Mouse (Mus musculus) CH12.LX (cell line): ENCODE measurements around the gene Trub1. TPM values are rescaled to one million over a fixed set of nuclear protein-coding genes. Genes with fewer than 3 reads are reported as not detected.

Source experiments
- DNase-seq: peaks from one replicate; pipeline ENCODE4 v3.0.0-alpha.2; 2013; ENCODE audit errors: extremely low read depth
- H3K27ac ChIP-seq: 2 replicates; pipeline ENCODE4 v1.5.1; 2012; ENCODE audit warnings: low read depth, mild to moderate bottlenecking, control low read depth, moderate library complexity; ENCODE audit not compliant: insufficient read depth
- H3K27me3 ChIP-seq: replicated peaks from 2 replicates; pipeline ENCODE3; 2012; ENCODE audit warnings: inconsistent platforms
- H3K36me3 ChIP-seq, 2 experiments: replicated peaks in 1 of 2; 2 replicates each; pipeline versions ENCODE3 to v1.6.1; 2012; ENCODE audit warnings: inconsistent platforms in 1 of 2, low read length in 1 of 2, mild to moderate bottlenecking in 1 of 2, mixed read lengths in 1 of 2, moderate library complexity in 1 of 2; ENCODE audit not compliant: control insufficient read depth in 1 of 2, insufficient read depth in 1 of 2
- H3K4me1 ChIP-seq, 2 experiments: 2 replicates each; pipeline ENCODE4 v1.6.1; 2012; ENCODE audit warnings: inconsistent platforms in 1 of 2, moderate library complexity in 1 of 2; ENCODE audit not compliant: insufficient read depth in 2 of 2, control insufficient read depth in 1 of 2
- H3K4me2 ChIP-seq: 2 replicates; pipeline ENCODE4 v1.6.1; 2012; ENCODE audit warnings: low read depth, mild to moderate bottlenecking, control low read depth; ENCODE audit not compliant: poor library complexity, insufficient read depth, severe bottlenecking
- H3K4me3 ChIP-seq, 3 experiments: fragments of 150-350 bp in 1 of 3; sonication (generic) in 1 of 3; replicated peaks in 1 of 3; 2 replicates each; pipeline versions ENCODE3 to v1.5.1; 2011 to 2012; ENCODE audit warnings: low read depth in 2 of 3, low read length in 2 of 3, mild to moderate bottlenecking in 2 of 3, moderate library complexity in 2 of 3, control low read depth in 1 of 3, improper control_type of control experiment in 1 of 3, inconsistent platforms in 1 of 3, mixed read lengths in 1 of 3; ENCODE audit not compliant: poor library complexity in 1 of 3
- H3K79me2 ChIP-seq: replicated peaks from 2 replicates; pipeline ENCODE4 v1.6.1; 2012; ENCODE audit warnings: mild to moderate bottlenecking, moderate library complexity; ENCODE audit not compliant: control insufficient read depth, poor library complexity, insufficient read depth, severe bottlenecking; ENCODE audit errors: extremely low read depth
- H3K9ac ChIP-seq: 2 replicates; pipeline ENCODE4 v1.6.1; 2012; ENCODE audit warnings: low read depth, mild to moderate bottlenecking, control low read depth, moderate library complexity; ENCODE audit not compliant: insufficient read depth
- H3K9me3 ChIP-seq: replicated peaks from 2 replicates; pipeline ENCODE3; 2012; ENCODE audit warnings: low read length, inconsistent platforms, mixed read lengths
- CHD2 ChIP-seq: IDR thresholded peaks from 2 replicates; pipeline ENCODE4 v1.6.1; 2011; ENCODE audit warnings: low read length, improper control_type of control experiment
- CTCF ChIP-seq, 2 experiments: IDR thresholded peaks in 1 of 2; conservative IDR thresholded peaks in 1 of 2; 2 replicates each; pipeline ENCODE4 v1.5.1; 2011 to 2012; ENCODE audit warnings: low read depth in 2 of 2, low read length in 2 of 2, improper control_type of control experiment in 1 of 2, inconsistent platforms in 1 of 2, mild to moderate bottlenecking in 1 of 2, moderate library complexity in 1 of 2
- E2F4 ChIP-seq: IDR thresholded peaks from 2 replicates; pipeline ENCODE4 v1.6.1; 2011; ENCODE audit warnings: low read depth, low read length, improper control_type of control experiment; ENCODE audit not compliant: insufficient replicate concordance
- ELF1 ChIP-seq: IDR thresholded peaks from 2 replicates; pipeline ENCODE4 v1.6.1; 2014; ENCODE audit warnings: low read depth, mild to moderate bottlenecking, inconsistent platforms, low read length, improper control_type of control experiment
- EP300 ChIP-seq: IDR thresholded peaks from 2 replicates; pipeline ENCODE4 v1.6.1; 2011; ENCODE audit warnings: low read length, improper control_type of control experiment
- ETS1 ChIP-seq: conservative IDR thresholded peaks from 2 replicates; pipeline ENCODE4 v1.6.1; 2012; ENCODE audit warnings: low read depth, mild to moderate bottlenecking, inconsistent platforms, low read length, improper control_type of control experiment, moderate library complexity
- GABPA ChIP-seq: IDR thresholded peaks from 2 replicates; pipeline ENCODE4 v1.6.1; 2012; ENCODE audit warnings: low read depth, low read length, improper control_type of control experiment, inconsistent platforms; ENCODE audit not compliant: insufficient replicate concordance
- HCFC1 ChIP-seq: IDR thresholded peaks from 2 replicates; pipeline ENCODE4 v1.6.1; 2012; ENCODE audit warnings: low read depth, mild to moderate bottlenecking, inconsistent platforms, low read length, improper control_type of control experiment
- JUN ChIP-seq: IDR thresholded peaks from 2 replicates; pipeline ENCODE4 v1.6.1; 2011; ENCODE audit warnings: low read depth, mild to moderate bottlenecking, low read length, improper control_type of control experiment, moderate library complexity; ENCODE audit not compliant: insufficient read depth
- KAT2A ChIP-seq: IDR thresholded peaks from 2 replicates; pipeline ENCODE4 v1.6.1; 2012; ENCODE audit warnings: low read length, improper control_type of control experiment, inconsistent platforms; ENCODE audit not compliant: insufficient replicate concordance
- MAFK ChIP-seq: IDR thresholded peaks from 2 replicates; pipeline ENCODE4 v1.6.1; 2011; ENCODE audit warnings: low read length, improper control_type of control experiment; ENCODE audit not compliant: insufficient replicate concordance
- MAX ChIP-seq: IDR thresholded peaks from 2 replicates; pipeline ENCODE4 v1.6.1; 2011; ENCODE audit warnings: low read length, improper control_type of control experiment
- MEF2A ChIP-seq: IDR thresholded peaks from 2 replicates; pipeline ENCODE4 v1.6.1; 2014; ENCODE audit warnings: low read depth, mild to moderate bottlenecking, inconsistent platforms, low read length, improper control_type of control experiment, borderline replicate concordance
- MXI1 ChIP-seq: IDR thresholded peaks from 2 replicates; pipeline ENCODE4 v1.6.1; 2011; ENCODE audit warnings: mild to moderate bottlenecking, low read depth, low read length, improper control_type of control experiment
- MYC ChIP-seq: IDR thresholded peaks from 2 replicates; pipeline ENCODE4 v1.6.1; 2011; ENCODE audit warnings: low read depth, mild to moderate bottlenecking, improper control_type of control experiment, low read length
- NELFE ChIP-seq: IDR thresholded peaks from 2 replicates; pipeline ENCODE4 v1.6.1; 2011; ENCODE audit warnings: low read depth, low read length, improper control_type of control experiment
- PAX5 ChIP-seq: IDR thresholded peaks from 2 replicates; pipeline ENCODE4 v1.6.1; 2012; ENCODE audit warnings: low read length, inconsistent platforms, mixed read lengths
- RAD21 ChIP-seq: IDR thresholded peaks from 2 replicates; pipeline ENCODE4 v1.6.1; 2011; ENCODE audit warnings: low read depth, mild to moderate bottlenecking, low read length, improper control_type of control experiment, moderate library complexity
- RCOR1 ChIP-seq: conservative IDR thresholded peaks from 2 replicates; pipeline ENCODE4 v1.6.1; 2012; ENCODE audit warnings: low read depth, mild to moderate bottlenecking, inconsistent platforms, low read length, improper control_type of control experiment
- TCF12 ChIP-seq: IDR thresholded peaks from 2 replicates; pipeline ENCODE4 v1.6.1; 2014; ENCODE audit warnings: low read depth, mild to moderate bottlenecking, inconsistent platforms, low read length, improper control_type of control experiment
- ZC3H11A ChIP-seq: IDR thresholded peaks from 2 replicates; pipeline ENCODE4 v1.6.1; 2012; ENCODE audit warnings: low read depth, mild to moderate bottlenecking, inconsistent platforms, low read length, improper control_type of control experiment
- ZKSCAN1 ChIP-seq: IDR thresholded peaks from 2 replicates; pipeline ENCODE4 v1.6.1; 2012; ENCODE audit warnings: low read depth, inconsistent platforms, low read length, improper control_type of control experiment, borderline replicate concordance
- ZMIZ1 ChIP-seq: IDR thresholded peaks from 2 replicates; pipeline ENCODE4 v1.6.1; 2012; ENCODE audit warnings: low read depth, mild to moderate bottlenecking, inconsistent platforms, low read length, improper control_type of control experiment
- ZNF384 ChIP-seq: IDR thresholded peaks from 2 replicates; pipeline ENCODE4 v1.6.1; 2012; ENCODE audit warnings: low read depth, low read length, improper control_type of control experiment, inconsistent platforms
- dilution Hi-C: fragments of 300-500 bp; cut with MboI; formaldehyde crosslinking; loops from 2 replicates; pipeline ENCODE4 v1.14.3; 2020; ENCODE audit warnings: low sequenced_read_pairs; ENCODE audit not compliant: extremely low pct_unique_long_range_greater_than_20kb, extremely low pct_ligation_motif_present
- in situ Hi-C: fragments of 300-500 bp; cut with MboI; formaldehyde crosslinking; loops from 3 replicates; pipeline ENCODE4 v1.14.3; 2019; ENCODE audit warnings: low sequenced_read_pairs, low pct_ligation_motif_present, low pct_unique_long_range_greater_than_20kb, mixed read lengths
- polyA plus RNA-seq: library from polyadenylated mRNA; unstranded; fragments of >175 nt; gene quantifications from 2 replicates; pipeline ENCODE4 v1.2.1, GENCODE M21; 2012; ENCODE audit warnings: low read depth; ENCODE audit not compliant: insufficient read length
- total RNA-seq, 2 experiments: library from RNA; depleted of rRNA; stranded (reverse); fragments of 300-350 nt in 1 of 2; fragments of >200 nt in 1 of 2; gene quantifications; 2 replicates each; pipeline ENCODE4 v1.2.3; 2012 to 2014

Trub1 gene
- total and polyA plus RNA-seq, 3 experiments, result 36.2 to 40.0 (median 36.4) TPM

- H3K36me3 ChIP-seq, result peaks cover 61 to 80% of the 10 kb centered on the region in 2 experiments
- dilution Hi-C loops (no loop called here), in situ Hi-C loops (no loop called here)
- H3K9ac ChIP-seq, result no peak overlapping the region
- H3K9me3 ChIP-seq, result peaks cover 4% of the 10 kb centered on the region
- peaks cover 0 to 10% of the 10 kb centered on the region in 2 experiments; a peak in 2 of 4 replicates for H3K4me1 ChIP-seq
- H3K4me2 ChIP-seq, result no peak overlapping the region
- H3K4me3 ChIP-seq, result no peak overlapping the region
- no peak overlapping the region for H3K27ac ChIP-seq
- DNase-seq, result no peak
- H3K27me3 ChIP-seq, result no peaks in the 10 kb centered on the region
- H3K79me2 ChIP-seq, result no peaks in the 10 kb centered on the region; the same call in 1 of the 2 replicates
- TF ChIP-seq MAX, result no peak
- no peak for TF ChIP-seq ZMIZ1
- no peak for TF ChIP-seq MAFK
- TF ChIP-seq NELFE, result no peak
- TF ChIP-seq HCFC1, result no peak
- TF ChIP-seq CTCF (conservative IDR thresholded peaks at IDR 0.05 in 1 of 2, IDR thresholded peaks at IDR 0.05 in 1 of 2; ENCODE audit: low read depth in 2 of 2, low read length in 2 of 2), result no peak
- no peak for TF ChIP-seq ZNF384
- TF ChIP-seq ETS1, result no peak
- TF ChIP-seq CHD2, result no peak
- no peak for TF ChIP-seq RCOR1
- no peak for TF ChIP-seq ZC3H11A
- TF ChIP-seq ELF1, result no peak
- no peak for TF ChIP-seq KAT2A
- TF ChIP-seq E2F4, result no peak
- no peak for TF ChIP-seq MEF2A
- TF ChIP-seq, all 38 proteins: peak for 0
Observed at GRCm38 (mm10) chr19:57479886-57480655, 27.4 kb downstream of the Trub1 start.

- Histone ChIP-seq H3K27ac (no peak overlapping the region), H3K27me3 (no peaks in the 10 kb centered on the region), H3K79me2 (no peaks in the 10 kb centered on the region; the same call in 1 of the 2 replicates), H3K4me3 (no peak overlapping the region), H3K9ac (no peak overlapping the region), H3K4me1 (no peaks in the 10 kb centered on the region), H3K9me3 (peaks cover 4% of the 10 kb centered on the region), H3K36me3 (peaks cover 57 to 73% of the 10 kb centered on the region in 2 experiments), H3K4me2 (no peak overlapping the region)
- no peak for TF ChIP-seq CHD2
- TF ChIP-seq JUN, result no peak
- TF ChIP-seq ZC3H11A, result no peak
- TF ChIP-seq GABPA, result no peak
- TF ChIP-seq MXI1, result no peak
- TF ChIP-seq RAD21, result no peak
- no peak for TF ChIP-seq HCFC1
- TF ChIP-seq MYC, result no peak
- TF ChIP-seq ZKSCAN1, result no peak
- no peak for TF ChIP-seq EP300
- TF ChIP-seq PAX5, result no peak
- TF ChIP-seq ELF1, result no peak
- TF ChIP-seq TCF12, result no peak
- TF ChIP-seq ZNF384, result no peak
- in situ Hi-C loops, result no loop called here
- no peak for DNase-seq
- dilution Hi-C loops, result no loop called here
Observed at GRCm38 (mm10) chr19:57481743-57482259, 29.1 kb downstream of the Trub1 start.
